Mouse (Mus musculus) liver, adult 2 months (tissue): ENCODE measurements at regions not wholly inside any gene's neighbourhood (a gene's known extent, or its start where the extent isn't known, plus 50 kb on each side); places are given as distances from the start of the nearest gene placed in this dataset.
"Not testable (repeated sequence)": the region's sequence is repeated elsewhere in the genome, so short reads cannot be mapped to it uniquely, and the experiment has no call there.

Experiments used
- DNase-seq: peaks from one replicate; pipeline ENCODE4 v3.0.0-alpha.2; 2011; ENCODE audit warnings: low read depth, low spot score; ENCODE audit errors: extremely low read depth
- H3K27ac ChIP-seq: fragments of 200-500 bp; replicated peaks from 2 replicates; pipeline ENCODE4 v1.5.1; 2012; ENCODE audit warnings: low read depth, mild to moderate bottlenecking, control low read depth, inconsistent platforms, low read length; ENCODE audit not compliant: insufficient read depth
- H3K27me3 ChIP-seq: fragments of 200-500 bp; 2 replicates; pipeline ENCODE4 v1.6.1; 2012; ENCODE audit warnings: mild to moderate bottlenecking, moderate library complexity, low read length, inconsistent platforms; ENCODE audit not compliant: control insufficient read depth, insufficient read depth
- H3K36me3 ChIP-seq: fragments of 200-500 bp; 2 replicates; pipeline ENCODE4 v1.6.1; 2012; ENCODE audit warnings: low read length, inconsistent platforms; ENCODE audit not compliant: control insufficient read depth, insufficient read depth
- H3K4me1 ChIP-seq: fragments of 200-500 bp; 2 replicates; pipeline ENCODE4 v1.6.1; 2011; ENCODE audit warnings: low read length; ENCODE audit not compliant: control insufficient read depth, insufficient read depth
- H3K4me3 ChIP-seq: fragments of 200-500 bp; 2 replicates; pipeline ENCODE4 v1.5.1; 2011; ENCODE audit warnings: low read depth, mild to moderate bottlenecking, control low read depth, low read length, moderate library complexity; ENCODE audit not compliant: insufficient read depth
- H3K79me2 ChIP-seq: fragments of 200-500 bp; 2 replicates; pipeline ENCODE4 v1.6.1; 2012; ENCODE audit warnings: inconsistent platforms, mild to moderate bottlenecking, low read length, moderate library complexity; ENCODE audit not compliant: control insufficient read depth, insufficient read depth
- H3K9ac ChIP-seq: fragments of 200-500 bp; 2 replicates; pipeline ENCODE4 v1.6.1; 2012; ENCODE audit warnings: low read depth, mild to moderate bottlenecking, control low read depth, inconsistent platforms, low read length
- CTCF ChIP-seq: fragments of 200-500 bp; IDR thresholded peaks from 2 replicates; pipeline ENCODE4 v1.5.1; 2011; ENCODE audit warnings: low read depth, low read length, control low read depth
- POLR2A ChIP-seq: fragments of 200-500 bp; IDR thresholded peaks from 2 replicates; pipeline ENCODE4 v1.6.1; 2011; ENCODE audit warnings: low read length, control low read depth; ENCODE audit not compliant: insufficient read depth; ENCODE audit errors: extremely low read depth
- WGBS: fragments of 180-500 bp; shearing (Covaris S2); methylation state at CpG from one replicate; pipeline ENCODE4 v1.1.7; 2018; 5-methylcytosine and 5-hydroxymethylcytosine counted together

DNA sequence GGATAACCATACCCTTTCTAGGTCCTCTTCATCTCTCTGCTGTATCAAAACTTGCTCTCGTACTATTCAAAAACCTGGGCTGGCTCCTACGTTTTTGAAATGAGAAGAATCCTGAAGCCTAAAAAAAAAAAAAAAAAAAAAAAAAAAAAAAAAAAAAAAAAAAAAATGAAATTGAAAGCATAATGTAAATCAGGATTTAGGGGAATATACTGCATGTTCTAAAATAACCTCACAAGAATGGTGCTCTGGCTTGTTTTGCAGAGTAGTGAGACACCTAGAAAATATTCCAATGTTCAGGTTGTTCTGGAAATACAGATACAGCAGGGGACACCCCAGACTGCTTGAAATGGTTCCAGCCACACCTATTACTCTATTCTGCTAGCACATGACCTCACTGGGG, 442.0 kb downstream of the Lmo7 start:
- H3K9ac ChIP-seq: no peak overlapping the region
- H3K27ac ChIP-seq: no peak overlapping the region
- no peaks in the 10 kb centered on the region for H3K79me2 ChIP-seq
- no peaks in the 10 kb centered on the region for H3K4me1 ChIP-seq
- no peak for TF ChIP-seq POLR2A
- no peak for TF ChIP-seq CTCF
- DNase-seq: no peak
- H3K4me3 ChIP-seq: no peak overlapping the region
- no peaks in the 10 kb centered on the region for H3K27me3 ChIP-seq
- H3K36me3 ChIP-seq: no peaks in the 10 kb centered on the region
- WGBS: 82% methylated on average over 2 of the region's 2 CpGs

DNA sequence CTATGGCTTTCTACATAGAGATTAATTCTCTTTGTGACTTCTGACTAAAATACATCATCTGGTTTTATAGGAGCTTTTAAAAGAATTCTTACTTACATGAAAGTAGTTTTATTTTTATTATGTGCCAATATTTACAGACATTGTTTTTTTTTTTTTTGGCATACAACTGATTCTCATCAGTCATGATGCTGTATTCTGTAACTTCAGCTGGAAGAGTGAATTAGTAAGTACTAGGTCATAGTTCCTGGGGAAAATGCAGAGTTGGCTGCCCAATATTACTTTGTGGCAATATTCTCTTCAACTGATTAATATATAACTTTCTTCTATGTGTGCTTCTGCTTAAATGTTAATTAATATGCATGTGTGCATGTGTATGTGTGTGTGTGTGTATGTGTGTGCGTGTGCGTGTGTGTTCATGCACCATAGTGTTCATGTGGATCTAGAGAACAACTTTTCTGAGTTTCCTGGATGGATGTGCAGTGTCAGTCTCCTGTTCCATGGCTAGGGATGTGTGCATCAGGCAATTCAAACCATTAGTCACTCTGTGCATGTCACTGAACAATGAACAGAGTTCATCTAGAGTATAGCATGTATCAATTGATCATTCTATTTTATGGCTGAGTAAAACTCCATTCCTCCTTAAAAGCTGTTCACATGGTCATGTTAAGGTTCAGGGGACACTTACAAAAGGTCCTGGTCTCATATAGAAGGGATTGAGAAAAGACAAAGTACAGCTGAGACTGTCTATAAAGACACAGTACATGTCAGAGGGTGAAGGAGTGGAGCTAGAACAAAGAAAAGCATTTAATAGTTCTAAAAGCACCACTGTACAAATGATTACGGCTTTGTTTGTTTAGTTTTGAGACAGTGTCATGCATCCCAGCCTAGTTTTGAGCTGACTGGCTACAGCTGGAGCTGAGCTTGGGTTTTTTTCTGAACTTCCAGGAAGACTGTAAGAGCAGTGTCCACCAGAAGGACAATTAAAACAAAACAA, 431.8 kb downstream of the Lmo7 start:
- Histone ChIP-seq H3K27ac (no peak overlapping the region), H3K4me3 (no peak overlapping the region), H3K36me3 (no peaks in the 10 kb centered on the region), H3K27me3 (no peaks in the 10 kb centered on the region), H3K9ac (no peak overlapping the region), H3K4me1 (no peaks in the 10 kb centered on the region), H3K79me2 (no peaks in the 10 kb centered on the region)
- WGBS: 76% methylated on average over 3 of the region's 3 CpGs
- TF ChIP-seq CTCF: no peak
- TF ChIP-seq POLR2A: no peak
- DNase-seq: no peak

DNA sequence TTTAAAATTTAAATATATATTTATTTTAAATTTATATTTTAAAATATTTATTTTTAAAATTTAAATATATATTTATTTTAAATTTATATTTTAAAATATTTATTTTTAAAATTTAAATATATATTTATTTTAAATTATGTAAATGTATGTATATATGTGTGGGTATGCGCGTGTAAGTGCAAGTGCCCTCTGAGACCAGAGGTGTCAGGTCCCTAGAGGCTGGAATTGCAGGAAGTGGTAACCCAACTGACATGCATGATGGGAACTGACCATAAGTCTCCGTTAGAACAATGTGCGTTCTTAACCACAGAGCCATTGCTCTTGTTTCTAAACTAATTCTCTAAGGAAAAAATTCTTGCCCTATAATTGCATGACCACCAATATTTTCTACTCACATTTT, 420.7 kb downstream of the Lmo7 start:
- not testable (repeated sequence) for H3K27ac ChIP-seq, H3K4me1 ChIP-seq, H3K9ac ChIP-seq, H3K36me3 ChIP-seq, DNase-seq, H3K4me3 ChIP-seq, H3K79me2 ChIP-seq, H3K27me3 ChIP-seq
- 92% methylated on average over 4 of the region's 4 CpGs for WGBS

DNA sequence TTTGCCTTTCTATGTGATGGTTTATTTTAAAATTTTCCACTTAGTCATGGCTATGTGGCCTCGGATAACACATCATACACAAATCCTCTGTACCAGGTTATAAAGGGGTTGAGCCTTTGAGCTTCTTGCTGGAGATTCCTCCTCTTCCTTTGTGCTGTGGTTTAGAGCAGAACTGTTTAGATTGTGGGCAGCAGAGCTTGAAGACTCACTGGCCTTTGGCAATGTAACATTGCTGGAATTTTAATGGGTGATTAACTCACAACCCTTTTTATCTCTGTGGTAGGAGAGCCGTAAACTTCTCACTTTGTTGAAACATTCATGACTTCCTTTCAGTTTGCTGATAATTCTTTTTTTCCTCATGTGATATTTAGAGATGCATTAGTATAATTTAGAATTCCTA, 413.0 kb downstream of the Lmo7 start:
- no peak overlapping the region for H3K4me3 ChIP-seq
- H3K36me3 ChIP-seq: no peaks in the 10 kb centered on the region
- TF ChIP-seq POLR2A: no peak
- no peak for TF ChIP-seq CTCF
- no peak overlapping the region for H3K27ac ChIP-seq
- H3K9ac ChIP-seq: no peak overlapping the region
- no peaks in the 10 kb centered on the region for H3K27me3 ChIP-seq
- WGBS: 66% methylated on average over 2 of the region's 2 CpGs
- no peaks in the 10 kb centered on the region for H3K79me2 ChIP-seq
- H3K4me1 ChIP-seq: no peaks in the 10 kb centered on the region
- peak; percentile 5 for DNase-seq

DNA sequence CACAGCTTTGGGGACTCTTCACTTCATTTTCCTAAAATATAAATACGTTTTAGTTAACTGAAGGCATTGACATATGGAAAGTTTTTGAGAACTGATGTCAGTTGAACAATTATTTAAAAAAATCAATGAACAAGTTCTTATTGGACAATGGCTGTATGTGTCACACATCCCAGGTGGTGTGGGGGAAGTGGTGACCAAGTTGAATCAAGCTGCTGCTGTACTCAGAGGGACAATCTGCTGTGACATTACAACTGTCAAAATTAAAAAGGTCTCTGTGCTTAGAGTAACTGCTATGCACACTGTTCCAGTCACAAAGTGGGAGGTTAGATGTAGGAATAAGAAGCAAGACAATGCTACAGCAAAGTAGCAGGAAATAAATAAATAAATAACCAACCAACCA, 409.2 kb downstream of the Lmo7 start:
- Histone ChIP-seq H3K27ac (no peak overlapping the region), H3K27me3 (no peaks in the 10 kb centered on the region), H3K36me3 (no peaks in the 10 kb centered on the region), H3K4me1 (no peaks in the 10 kb centered on the region), H3K9ac (no peak overlapping the region), H3K4me3 (no peak overlapping the region), H3K79me2 (no peaks in the 10 kb centered on the region)
- TF ChIP-seq CTCF (no peak), POLR2A (no peak)
- DNase-seq: no peak
- WGBS: 65% methylated on average over 1 of the region's 1 CpGs

DNA sequence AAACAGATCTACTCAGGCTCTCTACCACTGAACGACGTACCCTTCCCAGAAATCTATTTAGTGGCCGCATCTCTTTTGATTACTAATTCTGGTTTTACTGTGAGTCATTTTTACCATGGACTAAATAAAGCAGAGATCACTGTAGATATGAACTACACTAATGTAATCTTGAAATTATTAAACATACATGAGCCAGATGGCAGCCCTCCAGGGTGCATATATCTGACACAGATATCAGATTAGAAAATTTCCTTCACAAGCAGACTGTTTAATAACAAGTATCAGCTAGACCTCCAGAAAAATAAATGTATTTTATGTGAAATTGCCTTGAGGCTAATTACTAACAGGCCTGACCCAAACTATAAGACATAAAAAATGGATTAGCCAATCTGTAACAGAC, 388.4 kb downstream of the Lmo7 start:
- no peak for DNase-seq
- Histone ChIP-seq H3K79me2 (no peaks in the 10 kb centered on the region), H3K27ac (no peak overlapping the region), H3K36me3 (no peaks in the 10 kb centered on the region), H3K27me3 (no peaks in the 10 kb centered on the region), H3K4me1 (no peaks in the 10 kb centered on the region), H3K4me3 (no peak overlapping the region), H3K9ac (no peak overlapping the region)
- TF ChIP-seq POLR2A: no peak
- no peak for TF ChIP-seq CTCF
- 88% methylated on average over 3 of the region's 3 CpGs for WGBS
